Mouse (Mus musculus) frontal cortex, postnatal 25 days (tissue): ENCODE measurements around the gene Cst11.
A peak's percentile ranks its signal among the peaks of the same experiment; 100 is the strongest.
"Not testable (repeated sequence)": the region's sequence is repeated elsewhere in the genome, so short reads cannot be mapped to it uniquely, and the experiment has no call there.

Experiments used
- DNase-seq, 2 experiments: peaks; one replicate each; pipeline ENCODE4 v3.0.0; 2022; ENCODE audit warnings: low spot score in 2 of 2

Cst11 gene

DNA sequence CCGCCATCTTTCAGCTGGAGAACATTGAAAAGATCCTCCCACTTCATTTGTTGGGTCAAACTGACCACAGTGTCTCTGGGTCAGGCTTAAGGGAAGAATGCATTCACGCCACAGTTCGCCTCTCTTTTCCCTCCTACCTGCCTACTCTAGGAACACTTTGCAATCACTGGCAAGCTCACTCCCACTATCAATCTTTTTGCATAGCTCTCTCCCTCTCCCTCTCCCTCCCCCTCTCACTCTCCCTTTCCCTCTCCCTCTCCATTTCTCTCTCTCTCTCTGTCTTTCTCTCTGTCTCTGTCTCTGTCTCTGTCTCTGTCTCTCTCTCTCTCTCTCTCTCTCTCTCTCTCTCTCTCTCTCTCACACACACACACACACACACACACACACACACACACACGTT, at the start of gene Cst11:
TSS of gene Cst11 (minus strand) at position 101 of the 400 bp plus-strand sequence.
- not testable (repeated sequence) for DNase-seq

- no peak for DNase-seq
Measured at GRCm38 (mm10) chr2:148819909-148820308, 48.6 kb upstream of the Cst11 start, which contains the start of gene Cst13. TSS of gene Cst13 (plus strand) at chr2:148820081.

- no peak for DNase-seq
Measured at GRCm38 (mm10) chr2:148806696-148807095, 35.4 kb upstream of the Cst11 start.

DNA sequence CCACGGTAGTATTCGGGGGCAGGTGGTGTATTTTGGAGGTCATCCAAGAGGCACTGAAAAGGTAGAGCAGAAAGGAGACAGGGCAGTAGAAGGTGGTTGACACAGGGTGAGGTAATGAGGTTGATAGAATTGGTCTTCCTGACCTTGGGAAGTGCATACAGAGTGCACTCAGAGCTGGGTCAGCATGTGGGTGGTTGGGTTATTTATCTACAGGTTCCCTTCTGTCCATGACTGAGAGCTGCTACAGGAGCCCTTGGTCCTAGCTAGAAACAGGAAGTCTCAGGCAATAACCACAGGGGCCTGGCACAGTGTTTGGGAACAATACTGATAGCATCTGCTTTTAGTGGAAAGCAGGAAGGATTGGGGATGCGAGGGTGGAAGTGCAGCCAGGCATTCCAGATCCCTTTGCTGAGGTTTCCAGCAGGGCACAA, 30.2 kb upstream of the Cst11 start:
- no peak for DNase-seq

- DNase-seq = no peak
Measured at GRCm38 (mm10) chr2:148798485-148798884, 27.2 kb upstream of the Cst11 start, which contains the start of gene Cst8. TSS of gene Cst8 (plus strand) at chr2:148798785.

- DNase-seq = no peak
Measured at GRCm38 (mm10) chr2:148789142-148789541, 17.8 kb upstream of the Cst11 start, which contains the start of gene Cst12. TSS of gene Cst12 (plus strand) at chr2:148789361.

DNA sequence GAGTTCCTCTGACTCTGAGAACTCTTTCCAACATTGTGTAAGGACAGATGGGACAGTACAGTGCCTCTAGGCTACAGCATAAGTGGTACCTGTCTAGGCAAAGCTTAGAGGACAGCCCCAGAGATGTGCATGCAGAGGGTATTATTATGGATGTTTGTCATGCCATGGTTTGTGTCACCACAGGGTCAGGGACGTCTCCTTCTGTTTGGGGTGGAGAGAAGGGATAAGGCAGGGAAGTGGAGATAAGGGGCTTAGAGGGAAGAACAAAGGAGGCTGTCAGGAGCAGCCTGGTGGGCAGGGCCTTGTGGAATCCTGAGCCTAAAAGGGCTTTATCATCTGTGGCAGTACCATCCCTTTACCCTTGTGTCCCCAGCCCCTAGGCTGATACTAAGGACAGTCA, 10.4 kb upstream of the Cst11 start, which contains the start of gene 8030411F24Rik:
TSS of gene 8030411F24Rik (plus strand) at position 301 of the 400 bp plus-strand sequence.
- DNase-seq = no peak

GRCm38 (mm10) chr2:148763648-148764388, 7.5 kb downstream of the Cst11 start:
- no peak for DNase-seq

GRCm38 (mm10) chr2:148754310-148754846, 16.9 kb downstream of the Cst11 start:
- no peak for DNase-seq

DNA sequence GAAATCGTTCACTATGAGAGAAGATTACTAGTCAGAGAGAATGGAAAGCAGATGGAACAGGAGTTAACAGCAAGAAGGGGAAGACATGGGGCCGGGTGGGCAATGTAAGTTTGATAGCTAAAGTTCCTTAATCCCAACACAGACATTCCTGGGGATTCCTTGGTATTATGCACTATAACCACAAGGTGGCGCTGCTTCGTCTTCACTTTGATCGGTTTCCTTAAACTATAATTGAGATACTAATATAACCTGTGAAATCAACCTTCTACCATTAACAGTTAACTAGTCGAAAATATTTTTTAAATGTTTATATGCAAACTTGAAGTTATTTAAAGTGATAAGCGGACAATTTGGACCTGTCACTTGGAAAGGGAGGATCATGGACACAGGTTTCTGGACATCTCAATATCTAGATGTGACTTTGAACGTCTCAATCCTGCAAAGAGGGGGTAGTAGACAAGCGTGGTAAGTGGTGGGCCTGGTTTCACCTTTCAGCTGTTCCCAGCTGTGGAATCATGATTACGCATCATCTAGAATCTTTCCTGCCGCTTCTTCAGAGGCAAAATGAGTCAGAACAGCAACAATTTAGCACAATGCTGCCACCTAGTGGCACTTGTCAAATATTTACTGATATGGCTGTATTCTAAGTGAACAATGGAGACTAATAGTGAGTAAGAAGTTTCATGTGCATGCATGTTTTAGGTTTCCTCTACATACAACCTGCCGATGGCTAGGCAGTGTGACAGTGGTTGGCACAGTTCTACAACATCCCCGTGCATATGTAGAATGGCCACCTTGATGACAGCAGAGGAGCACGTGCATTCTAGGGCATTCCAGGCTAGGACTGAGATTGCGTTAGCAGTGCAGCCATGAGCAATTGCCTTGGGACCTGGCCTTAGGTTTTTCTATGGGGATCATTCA, 19.1 kb downstream of the Cst11 start:
- peak; percentile 20 to 63 for DNase-seq

DNA sequence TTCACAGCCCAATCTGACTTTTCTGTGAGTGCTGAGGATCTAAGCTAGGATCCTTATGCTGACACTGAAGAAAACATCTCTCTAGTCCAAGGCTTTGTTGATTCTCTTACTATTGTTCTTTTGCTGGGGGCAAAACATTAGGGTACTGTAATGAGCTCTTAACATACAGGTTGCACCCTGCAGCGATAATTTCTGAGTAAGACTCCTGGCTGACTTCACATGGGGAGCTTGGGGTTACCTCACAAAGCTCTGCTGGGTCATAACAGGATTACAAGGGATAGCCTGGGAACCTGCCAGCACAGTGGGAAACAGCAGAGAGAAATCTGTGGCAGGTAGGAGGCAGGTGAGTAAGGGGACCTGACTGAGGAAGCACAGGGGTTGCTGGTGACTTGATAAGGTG, 21.2 kb downstream of the Cst11 start, which contains the start of gene Cstl1:
TSS of gene Cstl1 (plus strand) at position 301 of the 400 bp plus-strand sequence.
- no peak for DNase-seq

DNA sequence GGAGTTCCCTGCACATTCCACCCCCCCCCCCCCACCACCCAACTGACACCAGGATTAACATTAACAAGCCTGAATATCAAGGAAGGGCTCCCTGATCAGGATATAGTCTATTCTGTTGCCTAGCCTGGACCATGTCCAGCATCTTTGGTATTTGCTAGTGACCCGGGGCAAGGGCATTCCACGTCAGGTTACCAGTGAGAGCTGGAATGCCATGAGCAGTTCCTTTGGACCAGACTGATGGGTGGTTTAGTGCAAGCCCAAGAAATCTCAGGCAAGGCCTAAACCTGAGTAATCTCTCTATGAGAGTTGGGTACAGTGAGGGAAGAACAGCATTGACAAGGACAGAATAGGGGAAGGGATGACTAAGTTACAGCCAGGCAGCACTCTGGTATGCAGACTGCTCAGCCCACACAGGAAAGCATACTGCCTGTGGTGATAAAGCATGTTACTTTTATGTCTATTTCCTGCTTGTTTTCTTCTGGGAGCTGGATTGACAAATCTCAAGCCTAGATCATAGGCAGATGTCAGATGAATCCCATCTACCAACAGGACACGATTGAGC, 27.4 kb downstream of the Cst11 start:
- DNase-seq = no peak

- no peak for DNase-seq
Measured at GRCm38 (mm10) chr2:148743001-148743400, 28.3 kb downstream of the Cst11 start.

- DNase-seq = peak; percentile 84 to 89
Measured at GRCm38 (mm10) chr2:148732327-148733000, 38.8 kb downstream of the Cst11 start, which contains the start of gene Napb. TSS of gene Napb (minus strand) at chr2:148732467.

GRCm38 (mm10) chr2:148731614-148732326, 39.5 kb downstream of the Cst11 start:
- peak in 1 of 2 experiments; percentile 15 for DNase-seq

DNA sequence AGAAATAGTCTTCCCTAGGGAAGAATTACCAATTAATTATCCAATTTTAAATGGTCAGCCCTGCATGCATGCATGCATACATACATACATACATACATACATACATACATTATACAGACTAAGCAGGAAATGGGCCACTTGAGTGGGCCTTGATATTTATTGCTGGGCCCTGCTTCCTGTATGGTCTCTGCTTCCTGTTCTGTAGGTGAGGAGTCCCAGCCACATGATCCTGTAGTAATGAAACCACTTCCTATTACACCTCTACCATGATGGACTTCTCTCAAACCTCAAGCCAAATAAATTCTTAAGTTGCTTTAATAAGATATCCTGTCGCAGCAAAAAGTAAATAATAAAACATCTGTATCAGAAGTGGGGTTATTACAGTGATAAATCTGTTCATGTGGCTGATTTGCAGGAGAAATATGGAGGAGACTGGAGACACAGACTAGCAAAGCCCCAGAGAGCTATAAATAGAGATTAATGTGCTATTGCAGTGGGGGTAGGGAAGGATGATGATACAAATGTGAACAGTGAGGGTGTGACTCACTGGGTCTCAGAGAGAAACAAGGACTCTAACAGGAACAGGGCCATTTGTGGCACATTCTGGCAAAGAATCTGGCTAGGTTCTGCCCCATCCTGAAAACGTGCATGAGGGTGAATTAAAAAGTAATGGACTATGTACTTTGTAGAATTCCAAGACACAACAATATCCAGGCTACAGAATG, 51.9 kb downstream of the Cst11 start:
- DNase-seq = no peak
